Mouse (Mus musculus): ENCODE results near the gene Maneal.
A peak's percentile ranks its signal among the peaks of the same experiment; 100 is the strongest.

Maneal gene

GRCm38 (mm10) chr4:124861283-124862188, at the start of gene Maneal:
Maneal (minus strand) TSS chr4:124862171.
- peak; percentile 58 for DNase-seq

- DNase-seq, result peak; percentile 95
These were observed 44.2 kb upstream of the Maneal start for GRCm38 (mm10) chr4:124905971-124906822.

- DNase-seq, result no peak
These were observed 43.4 kb upstream of the Maneal start for GRCm38 (mm10) chr4:124905417-124905816.

GRCm38 (mm10) chr4:124899906-124900305, 37.9 kb upstream of the Maneal start:
- DNase-seq, result no peak

GRCm38 (mm10) chr4:124898428-124898827, 36.5 kb upstream of the Maneal start:
- no peak for DNase-seq

GRCm38 (mm10) chr4:124894508-124895428, 32.8 kb upstream of the Maneal start:
- DNase-seq, result peak; percentile 73

GRCm38 (mm10) chr4:124893769-124894168, 31.8 kb upstream of the Maneal start:
- DNase-seq, result no peak

GRCm38 (mm10) chr4:124890831-124891230, 28.9 kb upstream of the Maneal start:
- no peak for DNase-seq

- no peak for DNase-seq
These were observed 28.0 kb upstream of the Maneal start for GRCm38 (mm10) chr4:124889935-124890334.

GRCm38 (mm10) chr4:124888702-124889101, 26.7 kb upstream of the Maneal start:
- DNase-seq, result no peak

- DNase-seq, result peak; percentile 65
These were observed 20.3 kb upstream of the Maneal start for GRCm38 (mm10) chr4:124882151-124882729.

GRCm38 (mm10) chr4:124881341-124881908, 19.5 kb upstream of the Maneal start:
- DNase-seq, result peak; percentile 96

GRCm38 (mm10) chr4:124880599-124880998, 18.6 kb upstream of the Maneal start, which contains the start of gene Epha10:
Epha10 (plus strand) TSS chr4:124880899.
- DNase-seq, result peak; percentile 43

- DNase-seq, result no peak
These were observed 10.7 kb upstream of the Maneal start for GRCm38 (mm10) chr4:124872719-124873118.

- peak; percentile 78 for DNase-seq
These were observed 1.5 kb downstream of the Maneal start for GRCm38 (mm10) chr4:124860446-124860845.

GRCm38 (mm10) chr4:124858370-124858769, 3.6 kb downstream of the Maneal start:
- DNase-seq, result no peak

- no peak for DNase-seq
These were observed 5.7 kb downstream of the Maneal start for GRCm38 (mm10) chr4:124856294-124856693.

GRCm38 (mm10) chr4:124850933-124851658, 10.9 kb downstream of the Maneal start, which contains the start of gene 1110065P20Rik:
1110065P20Rik (minus strand) TSS chr4:124851196.
- DNase-seq, result peak; percentile 63

GRCm38 (mm10) chr4:124850261-124850913, 11.6 kb downstream of the Maneal start, which contains the start of gene Yrdc:
Yrdc (plus strand) TSS chr4:124850679.
- peak; percentile 98 for DNase-seq

- no peak for DNase-seq
These were observed 12.2 kb downstream of the Maneal start for GRCm38 (mm10) chr4:124849631-124850260.
